Mouse (Mus musculus) brain, embryonic 14.5 days (tissue): ENCODE results near the gene Flot1. TPM values are rescaled to one million over a fixed set of nuclear protein-coding genes. Genes with fewer than 3 reads are reported as not detected.
A peak's percentile ranks its signal among the peaks of the same experiment; 100 is the strongest.

ENCODE experiments used
- DNase-seq: peaks from one replicate; pipeline ENCODE4 v3.0.0-alpha.2; 2011; ENCODE audit warnings: low read depth
- CTCF ChIP-seq: fragments of 200-500 bp; IDR thresholded peaks from 2 replicates; pipeline ENCODE4 v1.5.1; 2012; ENCODE audit warnings: inconsistent platforms, mild to moderate bottlenecking, moderate library complexity, borderline replicate concordance; ENCODE audit not compliant: insufficient read depth, insufficient read length; ENCODE audit errors: extremely low read depth
- POLR2A ChIP-seq: fragments of 200-500 bp; IDR thresholded peaks from 2 replicates; pipeline ENCODE4 v1.6.1; 2012; ENCODE audit warnings: mild to moderate bottlenecking, inconsistent platforms, borderline replicate concordance; ENCODE audit not compliant: poor library complexity, insufficient read depth, insufficient read length, severe bottlenecking; ENCODE audit errors: extremely low read depth
- polyA plus RNA-seq: library from polyadenylated mRNA; depleted of rRNA; stranded (reverse); fragments of >200 nt; gene quantifications from 2 replicates; pipeline ENCODE4 v1.2.3, GENCODE M21; 2012; rRNA removed

The Flot1 gene
- 87.1 and 101 TPM in 2 replicates for polyA plus RNA-seq

DNA sequence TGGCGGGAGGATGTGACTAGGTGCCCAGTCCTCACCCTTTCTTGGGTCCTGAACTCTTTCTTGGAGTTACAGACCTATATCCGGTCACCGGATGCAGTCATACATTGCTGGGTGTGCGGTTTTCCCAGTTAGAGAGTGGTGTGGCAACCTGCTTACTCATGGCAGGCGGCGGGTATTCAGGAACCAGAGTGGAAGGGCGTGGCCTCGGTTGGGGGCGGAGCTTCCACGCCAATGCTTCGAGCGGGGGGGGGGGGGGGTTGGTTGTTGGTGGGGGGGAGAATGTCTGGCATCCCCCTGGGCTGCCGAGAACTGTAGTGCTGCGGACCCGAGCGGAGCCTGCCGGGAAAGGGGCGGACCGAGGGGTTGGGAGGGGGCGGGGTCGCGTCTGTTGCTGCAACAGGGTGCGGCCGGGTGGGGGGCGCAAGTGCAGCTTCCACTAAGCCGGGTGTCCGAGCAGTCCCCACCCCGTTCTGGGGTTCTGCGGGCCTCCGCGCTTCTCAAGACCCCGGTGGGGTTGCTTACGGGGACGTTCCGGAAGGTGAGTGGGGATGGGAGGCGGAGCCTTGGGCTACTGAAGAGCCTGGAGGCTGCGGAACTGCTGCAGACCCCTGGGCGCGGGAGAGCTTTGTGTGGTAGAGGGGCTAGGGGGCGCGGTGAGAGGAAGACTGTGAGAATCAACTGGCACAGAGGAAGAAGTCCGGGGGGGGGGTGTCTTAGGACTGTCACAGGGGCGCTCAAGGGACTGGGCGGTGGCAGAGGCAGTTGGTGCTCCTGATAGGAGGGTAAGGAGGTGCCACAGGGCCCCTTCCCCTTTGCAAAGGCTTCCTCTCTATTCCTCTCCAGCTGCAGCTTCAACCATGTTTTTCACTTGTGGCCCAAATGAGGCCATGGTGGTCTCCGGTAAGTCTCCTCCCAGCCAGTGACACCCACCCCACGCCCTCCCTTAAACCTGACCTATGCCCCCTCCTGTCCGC, at the start of gene Flot1:
TSS of gene Flot1 (plus strand) at position 267 of the 974 bp plus-strand sequence.
- DNase-seq: peak; percentile 94
- no peak for TF ChIP-seq CTCF
- peak; percentile 15; the same call in 1 of the 2 replicates for TF ChIP-seq POLR2A

DNA sequence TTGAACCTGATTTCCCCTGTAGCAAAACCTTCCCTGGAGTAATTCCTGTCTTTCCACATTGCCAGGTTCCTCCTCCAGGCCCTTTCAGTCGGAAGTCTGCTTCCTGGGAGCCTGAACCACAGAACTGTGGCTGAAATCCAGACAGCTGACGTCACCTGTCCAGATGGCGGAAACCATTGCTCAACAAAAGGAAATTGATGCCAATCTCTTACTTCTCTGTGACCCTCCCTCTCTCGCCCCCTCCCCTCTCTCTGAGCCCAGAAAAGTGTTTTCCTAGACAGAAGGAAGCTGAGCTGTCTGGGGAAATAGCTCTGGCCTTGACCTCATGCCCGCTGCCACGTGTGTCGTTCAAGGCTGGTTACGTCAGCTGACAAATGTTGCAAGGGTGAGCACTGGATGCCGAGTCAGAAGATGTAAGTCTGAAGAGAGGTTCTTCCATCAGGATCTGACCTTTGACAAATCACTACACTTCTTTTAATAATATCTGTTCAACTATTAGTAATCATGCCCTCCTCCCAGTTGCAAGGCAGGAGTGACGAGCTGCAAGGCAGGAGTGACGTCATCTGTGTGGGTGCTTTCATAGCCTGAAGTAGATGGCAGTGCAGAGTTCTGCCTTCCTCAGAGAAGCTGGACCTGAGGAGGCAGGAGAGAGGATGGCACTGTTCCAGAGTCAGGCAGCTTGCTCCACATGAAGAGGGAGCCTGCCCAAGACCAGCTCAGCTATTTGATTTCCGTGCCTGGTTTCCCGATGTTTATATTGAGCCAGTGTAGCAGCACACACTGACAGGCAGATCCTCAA, 46.0 kb upstream of the Flot1 start:
- DNase-seq: peak; percentile 87
- TF ChIP-seq POLR2A (no peak), CTCF (no peak)

DNA sequence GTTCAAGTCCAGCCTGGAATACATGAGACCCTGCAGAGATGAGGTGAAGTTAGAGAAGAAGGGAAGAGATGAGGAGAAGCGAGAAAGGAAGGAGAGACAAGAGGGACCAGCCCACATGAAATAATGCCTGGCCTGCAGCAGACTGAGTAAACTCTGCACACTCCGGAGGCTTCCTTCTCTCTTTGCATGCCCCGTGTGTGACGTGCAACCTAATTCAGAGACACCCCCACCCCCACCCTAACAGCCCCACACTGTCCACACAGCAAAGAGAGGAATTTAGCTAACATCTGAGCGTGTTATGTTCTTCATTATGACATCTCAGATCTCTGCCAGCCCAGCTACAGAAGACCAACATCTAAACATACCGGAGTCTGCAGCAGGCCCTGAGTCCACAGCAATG, 44.1 kb upstream of the Flot1 start:
- no peak for TF ChIP-seq CTCF
- TF ChIP-seq POLR2A: no peak
- no peak for DNase-seq

DNA sequence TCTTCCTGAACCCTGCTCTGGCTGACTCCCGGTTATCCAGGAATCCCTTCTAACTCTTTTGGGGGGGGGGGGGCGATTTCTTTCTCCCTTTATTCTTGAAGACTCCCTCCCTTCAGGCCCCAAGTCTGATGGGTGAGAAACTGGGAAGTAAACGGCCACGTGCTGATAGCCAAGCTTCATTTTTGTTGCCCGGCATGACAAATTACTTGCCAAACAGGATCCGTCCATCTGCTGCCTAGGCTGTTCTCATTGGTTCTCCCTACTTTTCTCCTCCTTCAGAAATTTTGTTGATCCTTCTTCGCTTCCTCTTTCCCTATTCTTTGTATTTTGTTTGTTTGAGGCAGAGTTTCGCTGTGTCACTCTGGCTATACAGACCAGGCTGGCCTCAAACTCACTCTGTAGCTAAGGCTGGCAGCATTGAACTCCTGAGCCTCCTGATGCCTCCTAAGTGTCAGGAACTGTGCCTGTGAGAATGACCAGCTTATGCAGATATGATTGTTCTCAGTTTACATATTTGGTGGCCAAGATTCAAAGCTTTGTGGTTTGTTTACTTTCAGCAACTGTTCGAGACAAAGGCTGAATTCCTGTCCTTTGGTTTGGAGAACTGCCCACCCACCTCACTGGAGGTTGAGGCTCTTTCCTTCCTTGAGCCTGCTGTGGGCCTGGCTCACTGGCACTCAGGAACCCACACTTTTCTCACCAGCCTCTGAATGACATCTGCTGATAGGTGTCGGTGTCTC, 43.4 kb upstream of the Flot1 start:
- DNase-seq: no peak
- TF ChIP-seq POLR2A: no peak
- no peak for TF ChIP-seq CTCF

DNA sequence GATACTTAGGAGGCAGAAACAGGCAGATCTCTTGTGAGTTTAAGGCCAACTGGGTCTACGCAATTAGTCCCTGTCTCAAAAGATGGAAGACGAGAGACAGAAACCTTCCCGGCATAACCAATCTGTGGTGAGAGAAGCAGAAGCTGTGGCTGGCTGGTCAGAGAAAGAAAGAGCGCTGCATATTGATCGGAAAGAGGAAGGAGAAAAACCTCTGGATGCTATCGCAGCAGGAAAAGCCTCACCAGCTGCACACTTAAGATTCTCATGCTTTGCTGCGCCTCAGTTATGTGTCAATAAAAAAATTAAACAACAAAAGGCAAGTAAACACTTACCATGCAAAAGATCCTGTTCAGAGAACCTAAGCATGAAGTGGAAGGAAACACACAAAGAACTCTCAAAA, 42.7 kb upstream of the Flot1 start:
- TF ChIP-seq CTCF: no peak
- TF ChIP-seq POLR2A: no peak
- no peak for DNase-seq

DNA sequence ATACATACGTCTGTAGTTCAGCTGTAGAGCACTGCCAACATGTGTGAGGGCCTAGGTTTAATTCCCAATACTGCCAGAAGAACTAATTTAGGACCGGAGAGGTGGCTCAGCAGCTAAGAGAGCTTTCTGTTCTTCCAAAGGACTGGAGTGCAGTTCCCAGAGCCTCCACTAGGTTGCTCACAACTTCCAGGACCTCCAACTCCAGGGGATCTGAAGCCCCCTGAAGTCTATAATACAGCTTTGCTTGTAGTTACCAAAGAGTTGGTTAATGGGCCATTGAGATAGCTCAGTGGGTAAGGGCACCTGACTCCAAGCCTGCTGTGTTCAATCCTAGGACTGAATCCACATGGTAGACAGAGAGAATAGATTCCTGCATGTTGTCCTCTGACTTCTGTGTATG, 40.6 kb upstream of the Flot1 start:
- TF ChIP-seq CTCF (peak; percentile 37; the same call in 1 of the 2 replicates), POLR2A (no peak)
- peak; percentile 21 for DNase-seq

DNA sequence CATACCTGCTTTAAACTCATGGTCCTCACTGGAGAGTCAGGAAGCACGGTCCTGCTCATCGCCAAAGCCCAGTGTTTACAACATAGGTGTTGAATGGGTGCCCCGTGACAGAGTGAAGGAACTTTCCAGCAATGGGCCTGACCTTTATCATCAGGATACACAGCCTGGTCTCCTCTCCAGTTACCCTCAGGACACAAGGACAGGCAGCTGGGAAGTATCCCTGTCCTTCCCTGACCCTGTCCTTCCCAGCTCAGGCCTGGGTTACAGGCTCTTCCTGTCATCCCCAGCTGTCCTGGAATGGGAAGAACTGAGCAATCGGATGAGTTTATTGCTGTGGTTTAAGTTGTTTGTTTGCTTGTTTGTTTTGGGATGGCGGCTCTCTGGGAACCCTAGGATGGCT, 40.1 kb upstream of the Flot1 start:
- no peak for TF ChIP-seq POLR2A
- TF ChIP-seq CTCF: no peak
- no peak for DNase-seq

DNA sequence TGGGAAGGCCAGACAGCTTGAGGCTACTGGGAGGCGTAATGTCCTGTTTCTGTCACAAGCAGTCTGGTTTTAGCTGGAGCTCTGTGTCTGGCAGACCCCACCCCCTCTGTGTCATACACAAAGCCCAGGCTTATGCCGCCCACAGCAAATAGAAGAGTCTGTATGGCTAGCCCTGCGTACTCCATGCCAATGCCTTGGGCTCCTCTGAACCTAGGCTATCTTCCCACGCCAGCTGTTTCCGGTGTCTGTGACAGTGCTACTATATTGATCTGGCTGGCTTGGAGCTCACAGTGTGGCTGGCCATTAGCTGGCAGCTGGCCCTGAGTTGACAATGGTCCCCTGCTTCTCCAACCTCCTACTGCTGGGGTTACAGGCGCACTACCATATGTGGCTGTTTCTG, 39.1 kb upstream of the Flot1 start:
- peak; percentile 18 for DNase-seq
- TF ChIP-seq CTCF (no peak), POLR2A (no peak)

DNA sequence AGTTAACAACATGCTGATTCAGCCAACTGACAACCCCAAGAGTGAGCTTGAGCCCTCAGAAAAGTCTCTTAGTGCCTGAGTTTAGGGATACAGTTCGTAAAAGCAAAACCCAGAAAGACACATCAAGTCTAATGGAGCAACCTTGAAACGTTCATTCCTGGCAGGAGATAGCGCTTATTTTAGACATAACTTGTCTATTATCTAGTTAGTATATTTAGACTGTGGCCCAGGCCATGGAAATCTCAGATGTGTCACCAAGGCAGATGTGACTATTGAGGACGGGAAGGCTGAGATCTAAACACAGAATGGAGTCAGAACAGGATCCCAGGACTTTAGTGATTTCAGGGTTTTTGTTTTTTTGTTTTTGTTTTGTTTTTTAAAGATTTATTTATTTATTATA, 37.9 kb upstream of the Flot1 start:
- no peak for TF ChIP-seq CTCF
- no peak for TF ChIP-seq POLR2A
- DNase-seq: no peak

DNA sequence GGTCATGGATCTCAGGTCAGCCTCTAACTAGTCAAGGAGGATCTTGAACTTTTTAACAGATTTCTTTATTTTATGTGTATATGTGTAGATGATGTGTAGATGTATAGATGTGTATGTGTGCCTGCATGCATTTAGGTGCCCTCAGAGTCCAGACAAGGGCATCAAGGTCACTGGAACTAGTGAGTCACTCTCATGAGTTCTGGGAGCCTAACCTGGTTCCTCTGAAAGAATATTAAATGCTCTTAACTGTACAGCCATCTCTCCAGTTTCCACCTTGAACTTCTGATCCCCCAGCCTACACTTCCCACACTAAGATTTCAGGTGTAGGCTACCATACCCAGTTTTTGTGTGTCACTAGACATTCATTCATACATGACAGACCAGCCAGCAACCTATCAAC, 35.5 kb upstream of the Flot1 start:
- TF ChIP-seq CTCF: no peak
- TF ChIP-seq POLR2A: no peak
- DNase-seq: no peak

DNA sequence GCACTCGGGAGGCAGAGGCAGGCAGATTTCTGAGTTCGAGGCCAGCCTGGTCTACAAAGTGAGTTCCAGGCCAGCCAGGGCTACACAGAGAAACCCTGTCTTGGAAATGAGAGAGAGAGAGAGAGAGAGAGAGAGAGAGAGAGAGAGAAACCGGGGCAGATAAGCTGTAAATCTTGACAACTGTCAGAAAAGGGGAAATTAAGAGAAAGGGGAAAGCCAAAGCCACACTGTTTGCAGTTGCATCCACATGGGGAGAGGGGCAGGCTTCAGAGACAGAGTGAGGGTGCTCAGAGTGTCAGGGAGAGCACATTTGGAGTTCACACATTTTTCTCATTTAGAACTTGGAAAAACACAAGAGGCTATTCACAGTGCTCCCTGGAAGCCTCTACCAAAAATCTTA, 35.0 kb upstream of the Flot1 start:
- DNase-seq: no peak
- TF ChIP-seq POLR2A (no peak), CTCF (no peak)

DNA sequence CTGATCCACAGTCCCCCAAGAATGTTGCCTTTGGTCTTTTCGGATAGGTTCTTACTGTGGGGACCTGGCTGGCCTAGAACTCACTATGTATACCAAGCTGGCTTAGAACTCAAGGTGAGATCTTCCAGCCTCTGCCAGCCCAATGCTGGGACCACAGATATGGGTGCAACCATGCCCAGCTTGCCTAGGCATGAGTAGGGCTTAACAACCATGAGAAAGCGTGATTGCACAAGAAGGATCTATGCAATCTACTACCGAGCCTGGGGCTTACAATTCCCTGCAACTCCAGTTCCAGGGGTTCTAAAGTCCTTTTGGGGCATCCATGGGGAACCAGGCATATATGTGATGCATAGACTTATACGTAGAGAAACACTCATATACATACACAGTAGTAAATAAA, 32.1 kb upstream of the Flot1 start:
- no peak for DNase-seq
- TF ChIP-seq CTCF (no peak), POLR2A (no peak)
